Comparison of ENCODE assay signal across 10 mouse cellular contexts in the genomic region with DNA sequence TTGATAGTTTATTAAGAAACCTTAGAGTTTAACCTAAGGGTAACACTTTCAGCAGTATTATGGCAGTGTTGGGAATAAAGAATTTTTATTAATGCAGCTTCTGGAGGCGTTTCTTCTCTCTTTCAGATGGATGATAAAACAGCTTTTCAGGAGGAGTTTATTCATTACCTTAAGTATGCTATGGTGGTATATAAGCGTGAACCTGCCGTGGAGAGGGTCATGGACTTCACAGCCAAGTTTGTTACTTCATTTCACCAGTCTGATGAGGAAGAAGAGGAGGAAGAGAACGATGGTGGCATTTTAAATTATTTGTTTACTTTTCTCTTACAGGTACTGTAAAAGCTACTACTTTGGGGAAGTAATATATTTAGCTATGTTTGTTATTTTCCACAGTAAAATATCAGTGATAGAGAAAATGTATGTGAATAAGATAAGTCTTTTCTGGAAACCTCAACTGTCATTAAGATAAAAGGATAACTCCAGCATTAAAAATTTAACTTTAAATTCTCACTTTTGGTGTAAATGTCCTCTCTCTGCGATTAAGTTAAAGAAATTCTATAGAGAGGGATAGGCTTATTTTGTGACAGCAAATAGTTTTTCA. TPM values are rescaled to one million over a fixed set of nuclear protein-coding genes. Genes with fewer than 3 reads are reported as not detected.
DNase-seq lines count a peak whose midpoint lies in the region; ATAC-seq and TF ChIP-seq lines count a peak whose summit lies in the region.
"Had no signal": no experiment of that assay in that cellular context is flagged by ENCODE, and none has a peak within 500 bp of the region (broad histone marks: within the 10 kb centered on the region; RNA-seq: fewer than 3 reads in every experiment).

No protein-coding gene starts in this region.

- no peak overlapping the region for H3K27ac ChIP-seq in liver, embryonic 11.5 days (ENCODE audit: low read depth, low read length)
- no peak overlapping the region for H3K27ac ChIP-seq in embryonic facial prominence, embryonic 15.5 days (replicated peaks)
- no peak overlapping the region for H3K27ac ChIP-seq in intestine, postnatal 0 days (ENCODE audit: low read depth, low read length)
- no peak overlapping the region for H3K27ac ChIP-seq in neural tube, embryonic 14.5 days (ENCODE audit: low read depth, low read length)

- ATAC-seq in liver, embryonic 11.5 days (replicated peaks; ENCODE audit: low FRiP score), result no peak
- no peak for ATAC-seq in embryonic facial prominence, embryonic 15.5 days (ENCODE audit: insufficient number of reproducible peaks, low FRiP score, low TSS enrichment, low read depth)
- no peak for ATAC-seq in intestine, postnatal 0 days
- no peak for ATAC-seq in neural tube, embryonic 14.5 days (ENCODE audit: low read depth)

- peak overlapping the region; percentile 72 for H3K4me2 ChIP-seq in liver, embryonic 11.5 days
- H3K4me2 ChIP-seq in embryonic facial prominence, embryonic 15.5 days (replicated peaks), result peak overlapping the region; percentile 91
- peak overlapping the region; percentile 95 for H3K4me2 ChIP-seq in intestine, postnatal 0 days (replicated peaks; ENCODE audit: low read depth)
- H3K4me2 ChIP-seq in neural tube, embryonic 14.5 days (ENCODE audit: low read depth, low read length), result no peak overlapping the region

- peak overlapping the region; percentile 91 for H3K4me3 ChIP-seq in liver, embryonic 11.5 days (ENCODE audit: low read depth, low read length)
- H3K4me3 ChIP-seq in embryonic facial prominence, embryonic 15.5 days (replicated peaks), result peak overlapping the region; percentile 78
- 0 out of 2 replicates have a peak overlapping the region, but pooled peaks have one; percentile 89 for H3K4me3 ChIP-seq in intestine, postnatal 0 days (ENCODE audit: low read depth, low read length)
- peak overlapping the region; percentile 77; the same call in 1 of the 2 replicates for H3K4me3 ChIP-seq in neural tube, embryonic 14.5 days (ENCODE audit: low read depth, low read length)

- H3K9ac ChIP-seq in liver, embryonic 11.5 days (ENCODE audit: low read depth, low read length), result peak overlapping the region; percentile 50; the same call in 1 of the 2 replicates
- H3K9ac ChIP-seq in embryonic facial prominence, embryonic 15.5 days, result no peak overlapping the region
- no peak overlapping the region for H3K9ac ChIP-seq in intestine, postnatal 0 days (ENCODE audit: low read depth, low read length)
- no peak overlapping the region for H3K9ac ChIP-seq in neural tube, embryonic 14.5 days (replicated peaks; ENCODE audit: low read depth, low read length)

- no peaks in the 10 kb centered on the region for H3K9me3 ChIP-seq in liver, embryonic 11.5 days (ENCODE audit: control insufficient read depth, low read length)
- no peaks in the 10 kb centered on the region for H3K9me3 ChIP-seq in embryonic facial prominence, embryonic 15.5 days (replicated peaks)
- no peaks in the 10 kb centered on the region for H3K9me3 ChIP-seq in intestine, postnatal 0 days (ENCODE audit: control insufficient read depth)
- H3K9me3 ChIP-seq in neural tube, embryonic 14.5 days (ENCODE audit: control insufficient read depth, low read length), result no peaks in the 10 kb centered on the region

- H3K27me3 ChIP-seq in liver, embryonic 11.5 days (replicated peaks; ENCODE audit: control insufficient read depth, insufficient read depth, low read length), result no peaks in the 10 kb centered on the region
- H3K27me3 ChIP-seq in embryonic facial prominence, embryonic 15.5 days, result no peaks in the 10 kb centered on the region
- H3K27me3 ChIP-seq in intestine, postnatal 0 days (replicated peaks; ENCODE audit: control insufficient read depth, insufficient read depth, low read length), result no peaks in the 10 kb centered on the region
- H3K27me3 ChIP-seq in neural tube, embryonic 14.5 days (ENCODE audit: control insufficient read depth, insufficient read depth, low read length), result no peaks in the 10 kb centered on the region
- H3K27me3 ChIP-seq: Patski had no signal

- DNase-seq in liver, embryonic 11.5 days (ENCODE audit: low spot score), result no peak
- no peak for DNase-seq in liver
- no peak for DNase-seq in urinary bladder, postnatal 10 days (ENCODE audit: low spot score)
- DNase-seq in layer of hippocampus, adult 11-12 months (ENCODE audit: low spot score), result no peak
- DNase-seq in right cerebral cortex, adult 2 months (ENCODE audit: low spot score in 2 of 2), result no peak
- DNase-seq: heart, postnatal 4 days had no signal

- 59% methylated on average over 5 of the region's 5 CpGs for WGBS in liver, embryonic 11.5 days
- 56% methylated on average over 5 of the region's 5 CpGs for WGBS in embryonic facial prominence, embryonic 15.5 days
- WGBS in intestine, postnatal 0 days, result 41% methylated on average over 5 of the region's 5 CpGs
- WGBS in neural tube, embryonic 14.5 days, result 47% methylated on average over 5 of the region's 5 CpGs

- H3K4me1 ChIP-seq in liver, embryonic 11.5 days (replicated peaks; ENCODE audit: control insufficient read depth, insufficient read depth, low read length), result 0 out of 2 replicates have a peak, but pooled peaks cover 2% of the 10 kb centered on the region
- peaks cover 5% of the 10 kb centered on the region for H3K4me1 ChIP-seq in embryonic facial prominence, embryonic 15.5 days
- no peaks in the 10 kb centered on the region for H3K4me1 ChIP-seq in intestine, postnatal 0 days (replicated peaks; ENCODE audit: control insufficient read depth, insufficient read depth, low read length)
- peaks cover 11% of the 10 kb centered on the region for H3K4me1 ChIP-seq in neural tube, embryonic 14.5 days (ENCODE audit: control insufficient read depth, insufficient read depth, low read length)

- TF ChIP-seq CTCF in intestine, postnatal 0 days (IDR thresholded peaks at IDR 0.05; ENCODE audit: low read depth), result no peak

- H3K36me3 ChIP-seq in liver, embryonic 11.5 days (ENCODE audit: control insufficient read depth, insufficient read depth, low read length), result peaks cover 8% of the 10 kb centered on the region; the same call in 1 of the 2 replicates
- peaks cover 6% of the 10 kb centered on the region; the same call in 1 of the 2 replicates for H3K36me3 ChIP-seq in embryonic facial prominence, embryonic 15.5 days
- H3K36me3 ChIP-seq in intestine, postnatal 0 days (ENCODE audit: control insufficient read depth, insufficient read depth), result no peaks in the 10 kb centered on the region; the same call in 1 of the 2 replicates
- no peaks in the 10 kb centered on the region for H3K36me3 ChIP-seq in neural tube, embryonic 14.5 days (ENCODE audit: control insufficient read depth, insufficient read depth, low read length)

RNA-seq across cellular contexts. Expression of a gene that starts 1.3 kb away (rescaled TPM):
- 67.0 and 79.6 TPM in 2 replicates for polyA plus RNA-seq in liver, embryonic 11.5 days (2014; fragmentation: Nextera tagmentation; extraction: Ambion mirVana)
- 34.9 and 35.0 TPM in 2 replicates for polyA plus RNA-seq in embryonic facial prominence, embryonic 15.5 days (2015; fragmentation: Nextera tagmentation; extraction: Ambion mirVana)
- polyA plus RNA-seq in intestine, postnatal 0 days (2015; fragmentation: Nextera tagmentation; extraction: Ambion mirVana), result 9.3 and 10.4 TPM in 2 replicates
- polyA plus RNA-seq in neural tube, embryonic 14.5 days (2014; fragmentation: Nextera tagmentation; extraction: Ambion mirVana), result 3.5 and 5.4 TPM in 2 replicates

RNA-seq across cellular contexts. Expression of a gene that starts 31.6 kb away (rescaled TPM):
- 0.36 and 0.45 TPM in 2 replicates for polyA plus RNA-seq in liver, embryonic 11.5 days (2014; fragmentation: Nextera tagmentation; extraction: Ambion mirVana)
- 1.2 and 1.4 TPM in 2 replicates for polyA plus RNA-seq in embryonic facial prominence, embryonic 15.5 days (2015; fragmentation: Nextera tagmentation; extraction: Ambion mirVana)
- 1.4 and 1.5 TPM in 2 replicates for polyA plus RNA-seq in intestine, postnatal 0 days (2015; fragmentation: Nextera tagmentation; extraction: Ambion mirVana)
- polyA plus RNA-seq in neural tube, embryonic 14.5 days (2014; fragmentation: Nextera tagmentation; extraction: Ambion mirVana), result 9.5 and 9.6 TPM in 2 replicates
